Mouse (Mus musculus): ENCODE results near the gene Map3k4. TPM values are rescaled to one million over a fixed set of nuclear protein-coding genes. Genes with fewer than 3 reads are reported as not detected.
"Not testable (repeated sequence)": the region's sequence is repeated elsewhere in the genome, so short reads cannot be mapped to it uniquely, and the experiment has no call there.

The Map3k4 gene
- total and polyA plus RNA-seq, 3 experiments: 26.8 to 40.3 (median 28.7) TPM

DNA sequence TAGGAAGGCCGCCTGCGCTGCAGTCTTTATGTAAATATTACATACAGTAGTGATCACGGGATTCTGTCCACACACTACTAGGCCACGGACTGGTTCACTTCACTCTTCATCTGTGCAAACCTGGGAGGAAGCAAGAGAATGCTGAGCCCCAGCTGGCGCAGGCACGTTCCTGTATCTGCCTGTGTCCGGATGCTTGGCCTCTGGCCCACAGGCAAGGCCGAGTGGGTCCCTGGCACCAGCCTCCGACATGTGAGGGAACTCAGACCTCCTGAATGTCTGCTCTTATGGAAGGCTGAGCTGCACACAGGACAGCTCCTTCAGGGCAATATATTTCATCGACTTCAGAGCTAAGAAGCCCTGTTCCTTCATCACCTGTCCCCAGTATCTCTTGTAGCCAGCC is 90.6 kb downstream of the Map3k4 start:
- DNase-seq (ENCODE audit: low spot score): no peak
- Histone ChIP-seq H3K36me3 (replicated peaks) (peaks cover 94% of the 10 kb centered on the region), H3K4me3 (ENCODE audit: low read depth, low read length) (no peak overlapping the region), H3K4me1 (ENCODE audit: insufficient read depth, low read depth, low read length) (no peaks in the 10 kb centered on the region; the same call in 1 of the 2 replicates), H3K9me3 (replicated peaks) (no peaks in the 10 kb centered on the region), H3K27me3 (ENCODE audit: insufficient read depth, low read length) (no peaks in the 10 kb centered on the region)
- ATAC-seq (ENCODE audit: extremely low read depth, insufficient number of reproducible peaks, low FRiP score, poor library complexity, severe bottlenecking): no peak
- TF ChIP-seq CTCF (IDR thresholded peaks at IDR 0.05; ENCODE audit: low read depth, low read length) (no peak), GATA2 (IDR thresholded peaks at IDR 0.05; ENCODE audit: borderline replicate concordance, low read depth, low read length) (no peak), GATA1 (IDR thresholded peaks at IDR 0.05; ENCODE audit: borderline replicate concordance, low read length) (no peak), POLR2AphosphoS5 (IDR thresholded peaks at IDR 0.05; ENCODE audit: insufficient replicate concordance, low read depth, low read length) (no peak), TAL1 (conservative IDR thresholded peaks at IDR 0.05; ENCODE audit: low read depth, low read length) (no peak)

DNA sequence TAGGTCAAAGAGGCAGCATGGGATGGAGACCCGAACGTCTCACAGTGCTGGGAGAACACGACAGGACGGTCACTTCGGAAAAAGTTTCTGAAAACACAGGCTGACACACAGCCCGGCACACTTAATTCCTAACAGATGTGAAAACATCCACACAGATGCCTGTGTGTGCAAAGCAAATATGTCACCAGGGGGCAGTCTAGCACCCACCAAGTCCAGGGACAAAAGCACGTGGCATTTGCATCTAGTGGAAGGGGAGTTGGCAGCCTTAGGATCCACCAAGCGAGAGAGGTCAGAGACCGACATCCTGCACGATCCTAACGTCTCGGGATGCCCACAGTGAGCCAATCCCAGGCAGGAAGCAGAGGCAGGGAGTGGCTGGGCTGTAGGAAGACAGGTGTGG is 92.0 kb downstream of the Map3k4 start:
- Histone ChIP-seq H3K9me3 (replicated peaks) (no peaks in the 10 kb centered on the region), H3K36me3 (replicated peaks) (peaks cover 94% of the 10 kb centered on the region), H3K4me3 (ENCODE audit: low read depth, low read length) (no peak overlapping the region), H3K27me3 (ENCODE audit: insufficient read depth, low read length) (no peaks in the 10 kb centered on the region), H3K4me1 (ENCODE audit: insufficient read depth, low read depth, low read length) (no peaks in the 10 kb centered on the region; the same call in 1 of the 2 replicates)
- no peak; the same call in 1 of the 2 replicates for ATAC-seq (ENCODE audit: extremely low read depth, insufficient number of reproducible peaks, low FRiP score, poor library complexity, severe bottlenecking)
- no peak for DNase-seq (ENCODE audit: low spot score)
- no peak for TF ChIP-seq GATA1 (IDR thresholded peaks at IDR 0.05; ENCODE audit: borderline replicate concordance, low read length)
- TF ChIP-seq CTCF (IDR thresholded peaks at IDR 0.05; ENCODE audit: low read depth, low read length): peak; percentile 30; the same call in 1 of the 2 replicates

DNA sequence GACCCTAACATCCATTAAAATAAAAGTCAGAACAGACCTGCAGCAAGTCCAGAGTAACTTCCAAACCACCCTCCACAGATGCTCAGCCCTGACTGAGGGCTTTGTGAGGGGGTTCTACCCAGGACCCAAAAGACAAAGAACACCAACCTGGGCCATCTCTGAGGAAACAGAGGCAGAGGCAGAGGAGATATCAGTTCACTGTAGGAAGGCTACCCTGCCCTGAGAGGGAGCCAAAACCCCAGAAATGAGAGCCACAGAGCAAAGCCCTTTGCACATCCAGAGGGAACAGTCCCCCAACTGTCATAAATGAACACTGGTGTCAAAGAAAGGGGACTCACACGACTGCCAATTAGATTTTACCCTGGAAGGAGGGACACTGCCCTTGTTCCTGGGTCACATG is 93.4 kb downstream of the Map3k4 start:
- no peaks in the 10 kb centered on the region for H3K4me1 ChIP-seq (ENCODE audit: insufficient read depth, low read depth, low read length)
- no peak overlapping the region for H3K4me3 ChIP-seq (ENCODE audit: low read depth, low read length)
- peaks cover 93% of the 10 kb centered on the region for H3K36me3 ChIP-seq (replicated peaks)
- no peaks in the 10 kb centered on the region for H3K9me3 ChIP-seq (replicated peaks)
- H3K27me3 ChIP-seq (ENCODE audit: insufficient read depth, low read length): no peaks in the 10 kb centered on the region
- DNase-seq (ENCODE audit: low spot score) (no peak), ATAC-seq (ENCODE audit: extremely low read depth, insufficient number of reproducible peaks, low FRiP score, poor library complexity, severe bottlenecking) (no peak)
- no peak for TF ChIP-seq POLR2AphosphoS5 (IDR thresholded peaks at IDR 0.05; ENCODE audit: insufficient replicate concordance, low read depth, low read length)
- no peak for TF ChIP-seq GATA1 (IDR thresholded peaks at IDR 0.05; ENCODE audit: borderline replicate concordance, low read length)

DNA sequence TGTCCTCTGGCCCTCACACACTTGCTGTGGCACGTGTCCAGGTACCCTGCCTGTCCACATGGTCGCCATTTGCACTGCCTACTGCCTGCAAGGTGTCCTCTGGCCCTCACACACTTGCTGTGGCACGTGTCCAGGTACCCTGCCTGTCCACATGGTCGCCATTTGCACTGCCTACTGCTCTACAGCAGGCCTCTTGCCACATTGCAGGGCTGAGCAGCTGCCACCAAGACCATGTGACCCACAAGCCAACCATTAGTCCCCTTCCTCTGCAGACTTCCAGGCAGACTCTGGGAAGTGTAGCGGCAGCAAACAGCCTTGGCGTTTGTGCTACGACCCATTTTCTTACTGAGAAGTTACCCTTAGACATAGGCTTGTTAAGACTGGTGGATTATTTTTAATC is 94.0 kb downstream of the Map3k4 start:
- not testable (repeated sequence) for DNase-seq (ENCODE audit: low spot score); H3K9me3 ChIP-seq (replicated peaks); H3K4me3 ChIP-seq (ENCODE audit: low read depth, low read length); ATAC-seq (ENCODE audit: extremely low read depth, insufficient number of reproducible peaks, low FRiP score, poor library complexity, severe bottlenecking); H3K27me3 ChIP-seq (ENCODE audit: insufficient read depth, low read length); H3K4me1 ChIP-seq (ENCODE audit: insufficient read depth, low read depth, low read length)
- peaks cover 93% of the 10 kb centered on the region for H3K36me3 ChIP-seq (replicated peaks)

DNA sequence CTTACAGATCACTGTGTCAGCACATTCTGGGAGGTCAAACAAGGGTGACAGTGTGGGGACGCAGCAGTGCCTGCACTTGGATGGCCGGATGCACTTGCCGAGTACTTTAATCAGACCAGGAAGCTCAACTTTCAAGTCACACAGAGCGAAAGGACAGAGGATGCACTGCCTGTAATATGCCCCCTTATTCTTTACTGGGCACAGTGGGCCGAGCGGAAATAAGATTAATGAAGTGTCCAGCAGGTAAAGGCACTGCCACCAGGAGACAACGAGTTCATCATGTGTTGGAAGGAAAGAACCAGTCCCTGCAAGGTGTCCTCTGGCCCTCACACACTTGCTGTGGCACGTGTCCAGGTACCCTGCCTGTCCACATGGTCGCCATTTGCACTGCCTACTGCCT is 94.5 kb downstream of the Map3k4 start:
- TF ChIP-seq CTCF (IDR thresholded peaks at IDR 0.05; ENCODE audit: low read depth, low read length): no peak
- TF ChIP-seq GATA1 (IDR thresholded peaks at IDR 0.05; ENCODE audit: borderline replicate concordance, low read length): no peak
- ATAC-seq (ENCODE audit: extremely low read depth, insufficient number of reproducible peaks, low FRiP score, poor library complexity, severe bottlenecking) (no peak), DNase-seq (ENCODE audit: low spot score) (no peak)
- H3K27me3 ChIP-seq (ENCODE audit: insufficient read depth, low read length): no peaks in the 10 kb centered on the region
- H3K4me3 ChIP-seq (ENCODE audit: low read depth, low read length): no peak overlapping the region
- H3K9me3 ChIP-seq (replicated peaks): no peaks in the 10 kb centered on the region
- H3K4me1 ChIP-seq (ENCODE audit: insufficient read depth, low read depth, low read length): no peaks in the 10 kb centered on the region
- peaks cover 93% of the 10 kb centered on the region for H3K36me3 ChIP-seq (replicated peaks)

DNA sequence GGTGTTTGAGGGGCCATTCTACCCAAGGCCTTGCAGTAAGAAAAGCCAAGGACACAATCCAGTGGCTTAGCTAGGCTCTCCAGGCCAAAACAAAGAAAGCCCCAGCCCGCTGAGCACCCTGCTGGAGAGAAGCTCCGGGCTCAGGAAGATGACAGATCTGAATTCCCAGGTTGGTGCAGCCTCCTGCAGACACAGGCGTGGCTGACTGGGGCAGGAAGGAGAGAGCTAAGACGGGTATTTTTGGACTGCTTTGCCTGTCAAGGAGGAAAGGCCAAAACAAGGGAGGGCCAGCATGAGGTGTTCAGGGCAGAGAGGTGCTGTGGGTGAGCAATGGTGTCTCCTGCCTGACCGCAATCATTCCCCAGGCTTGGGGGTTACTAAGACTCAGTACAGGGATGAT is 94.9 kb downstream of the Map3k4 start:
- DNase-seq (ENCODE audit: low spot score) (no peak), ATAC-seq (ENCODE audit: extremely low read depth, insufficient number of reproducible peaks, low FRiP score, poor library complexity, severe bottlenecking) (no peak)
- Histone ChIP-seq H3K9me3 (replicated peaks) (no peaks in the 10 kb centered on the region), H3K27me3 (ENCODE audit: insufficient read depth, low read length) (no peaks in the 10 kb centered on the region), H3K36me3 (replicated peaks) (peaks cover 93% of the 10 kb centered on the region), H3K4me1 (ENCODE audit: insufficient read depth, low read depth, low read length) (peaks cover 4% of the 10 kb centered on the region; the same call in 1 of the 2 replicates), H3K4me3 (ENCODE audit: low read depth, low read length) (no peak overlapping the region)
- TF ChIP-seq TAL1 (conservative IDR thresholded peaks at IDR 0.05; ENCODE audit: low read depth, low read length) (no peak), GATA2 (IDR thresholded peaks at IDR 0.05; ENCODE audit: borderline replicate concordance, low read depth, low read length) (no peak), POLR2AphosphoS5 (IDR thresholded peaks at IDR 0.05; ENCODE audit: insufficient replicate concordance, low read depth, low read length) (no peak), GATA1 (IDR thresholded peaks at IDR 0.05; ENCODE audit: borderline replicate concordance, low read length) (no peak), CTCF (IDR thresholded peaks at IDR 0.05; ENCODE audit: low read depth, low read length) (no peak)

DNA sequence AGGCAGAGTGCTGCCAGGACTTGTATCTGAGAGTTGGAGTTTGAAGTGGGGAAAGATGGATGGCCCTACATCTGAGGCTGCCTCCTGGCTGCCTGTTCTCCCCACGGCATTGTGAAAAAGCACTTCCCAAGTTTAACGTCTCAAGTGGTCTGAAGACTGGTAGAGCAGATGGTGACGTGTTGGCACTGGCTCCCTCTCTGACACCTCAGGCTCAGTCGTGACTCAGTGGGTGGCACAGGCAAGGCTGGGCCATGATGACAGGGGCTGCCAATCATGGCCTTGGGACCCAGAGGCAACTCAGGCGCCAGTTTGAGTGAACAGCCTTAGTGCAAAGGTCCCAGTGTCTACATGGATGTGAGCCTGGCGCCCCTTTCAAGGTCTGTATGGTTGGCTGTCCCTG is 96.7 kb downstream of the Map3k4 start:
- H3K36me3 ChIP-seq (replicated peaks): peaks cover 92% of the 10 kb centered on the region
- TF ChIP-seq TAL1 (conservative IDR thresholded peaks at IDR 0.05; ENCODE audit: low read depth, low read length) (no peak), GATA1 (IDR thresholded peaks at IDR 0.05; ENCODE audit: borderline replicate concordance, low read length) (no peak), POLR2AphosphoS5 (IDR thresholded peaks at IDR 0.05; ENCODE audit: insufficient replicate concordance, low read depth, low read length) (no peak), CTCF (IDR thresholded peaks at IDR 0.05; ENCODE audit: low read depth, low read length) (no peak), GATA2 (IDR thresholded peaks at IDR 0.05; ENCODE audit: borderline replicate concordance, low read depth, low read length) (no peak)
- H3K9me3 ChIP-seq (replicated peaks): no peaks in the 10 kb centered on the region
- peaks cover 9% of the 10 kb centered on the region; the same call in 1 of the 2 replicates for H3K4me1 ChIP-seq (ENCODE audit: insufficient read depth, low read depth, low read length)
- no peak for ATAC-seq (ENCODE audit: extremely low read depth, insufficient number of reproducible peaks, low FRiP score, poor library complexity, severe bottlenecking)
- H3K27me3 ChIP-seq (ENCODE audit: insufficient read depth, low read length): no peaks in the 10 kb centered on the region
- H3K4me3 ChIP-seq (ENCODE audit: low read depth, low read length): no peak overlapping the region
- DNase-seq (ENCODE audit: low spot score): no peak

Measured in G1E (cell line).